Mouse (Mus musculus): ENCODE data around the gene St8sia1.

GRCm38 (mm10) chr6:142941078-142941477 lies 23.2 kb downstream of the St8sia1 start:
- TF ChIP-seq CTCF (IDR thresholded peaks at IDR 0.05; ENCODE audit: insufficient read depth, low read depth, low read length), result no peak
- TF ChIP-seq POLR2A (IDR thresholded peaks at IDR 0.05; ENCODE audit: insufficient read depth, low read depth, low read length), result no peak

Measured in olfactory bulb, adult 2 months (tissue).